Mouse (Mus musculus): ENCODE data around the gene N4bp1. TPM values are rescaled to one million over a fixed set of nuclear protein-coding genes. Genes with fewer than 3 reads are reported as not detected.

Gene N4bp1
- polyA plus RNA-seq, 1 experiment, result 7.4 TPM

GRCm38 (mm10) chr8:86882568-86883478, 2.2 kb downstream of the N4bp1 start:
- H3K4me1 ChIP-seq (ENCODE audit: control insufficient read depth, insufficient read depth, insufficient read length, low read length), result peaks cover 43% of the 10 kb centered on the region
- peak overlapping the region; percentile 99 for H3K4me3 ChIP-seq (ENCODE audit: insufficient read depth, low read depth, low read length)
- peak overlapping the region; percentile 78 for H3K27ac ChIP-seq (replicated peaks; ENCODE audit: low read depth, low read length)

- Histone ChIP-seq H3K27ac (replicated peaks; ENCODE audit: low read depth, low read length) (peak overlapping the region; percentile 52), H3K4me3 (ENCODE audit: insufficient read depth, low read depth, low read length) (peak overlapping the region; percentile 4; the same call in 1 of the 2 replicates), H3K4me1 (ENCODE audit: control insufficient read depth, insufficient read depth, insufficient read length, low read length) (peaks cover 42% of the 10 kb centered on the region)
Measured at GRCm38 (mm10) chr8:86881951-86882350, 3.1 kb downstream of the N4bp1 start.

GRCm38 (mm10) chr8:86881068-86881609, 3.9 kb downstream of the N4bp1 start:
- Histone ChIP-seq H3K4me3 (ENCODE audit: insufficient read depth, low read depth, low read length) (no peak overlapping the region; the same call in 1 of the 2 replicates), H3K4me1 (ENCODE audit: control insufficient read depth, insufficient read depth, insufficient read length, low read length) (peaks cover 46% of the 10 kb centered on the region), H3K27ac (replicated peaks; ENCODE audit: low read depth, low read length) (peak overlapping the region; percentile 52)

- Histone ChIP-seq H3K27ac (replicated peaks; ENCODE audit: low read depth, low read length) (no peak overlapping the region), H3K4me3 (ENCODE audit: insufficient read depth, low read depth, low read length) (no peak overlapping the region), H3K4me1 (ENCODE audit: control insufficient read depth, insufficient read depth, insufficient read length, low read length) (peaks cover 44% of the 10 kb centered on the region)
Measured at GRCm38 (mm10) chr8:86876831-86877230, 8.2 kb downstream of the N4bp1 start.

GRCm38 (mm10) chr8:86874055-86874454, 11.0 kb downstream of the N4bp1 start:
- Histone ChIP-seq H3K27ac (replicated peaks; ENCODE audit: low read depth, low read length) (no peak overlapping the region), H3K4me1 (ENCODE audit: control insufficient read depth, insufficient read depth, insufficient read length, low read length) (peaks cover 43% of the 10 kb centered on the region), H3K4me3 (ENCODE audit: insufficient read depth, low read depth, low read length) (no peak overlapping the region)

GRCm38 (mm10) chr8:86873151-86873550, 11.9 kb downstream of the N4bp1 start:
- H3K4me3 ChIP-seq (ENCODE audit: insufficient read depth, low read depth, low read length), result no peak overlapping the region
- peaks cover 45% of the 10 kb centered on the region for H3K4me1 ChIP-seq (ENCODE audit: control insufficient read depth, insufficient read depth, insufficient read length, low read length)
- H3K27ac ChIP-seq (replicated peaks; ENCODE audit: low read depth, low read length), result no peak overlapping the region

- H3K4me3 ChIP-seq (ENCODE audit: insufficient read depth, low read depth, low read length), result no peak overlapping the region
- peaks cover 49% of the 10 kb centered on the region for H3K4me1 ChIP-seq (ENCODE audit: control insufficient read depth, insufficient read depth, insufficient read length, low read length)
- peak overlapping the region; percentile 51 for H3K27ac ChIP-seq (replicated peaks; ENCODE audit: low read depth, low read length)
Measured at GRCm38 (mm10) chr8:86872097-86872815, 12.8 kb downstream of the N4bp1 start.

GRCm38 (mm10) chr8:86871421-86871820, 13.6 kb downstream of the N4bp1 start:
- Histone ChIP-seq H3K4me1 (ENCODE audit: control insufficient read depth, insufficient read depth, insufficient read length, low read length) (peaks cover 47% of the 10 kb centered on the region), H3K27ac (replicated peaks; ENCODE audit: low read depth, low read length) (peak overlapping the region; percentile 24; the same call in 1 of the 2 replicates), H3K4me3 (ENCODE audit: insufficient read depth, low read depth, low read length) (no peak overlapping the region)

GRCm38 (mm10) chr8:86870771-86871170, 14.3 kb downstream of the N4bp1 start:
- Histone ChIP-seq H3K27ac (replicated peaks; ENCODE audit: low read depth, low read length) (peak overlapping the region; percentile 24; the same call in 1 of the 2 replicates), H3K4me1 (ENCODE audit: control insufficient read depth, insufficient read depth, insufficient read length, low read length) (peaks cover 48% of the 10 kb centered on the region)

GRCm38 (mm10) chr8:86868041-86868440, 17.0 kb downstream of the N4bp1 start:
- Histone ChIP-seq H3K4me3 (ENCODE audit: insufficient read depth, low read depth, low read length) (no peak overlapping the region), H3K4me1 (ENCODE audit: control insufficient read depth, insufficient read depth, insufficient read length, low read length) (peaks cover 41% of the 10 kb centered on the region), H3K27ac (replicated peaks; ENCODE audit: low read depth, low read length) (no peak overlapping the region)

More at GRCm38 (mm10) chr8:86870771-86871170, 14.3 kb downstream of the N4bp1 start:
- H3K4me3 ChIP-seq (ENCODE audit: insufficient read depth, low read depth, low read length), result no peak overlapping the region

- Histone ChIP-seq H3K4me3 (ENCODE audit: insufficient read depth, low read depth, low read length) (no peak overlapping the region), H3K27ac (replicated peaks; ENCODE audit: low read depth, low read length) (no peak overlapping the region), H3K4me1 (ENCODE audit: control insufficient read depth, insufficient read depth, insufficient read length, low read length) (peaks cover 44% of the 10 kb centered on the region)
Measured at GRCm38 (mm10) chr8:86864764-86865163, 20.3 kb downstream of the N4bp1 start.

GRCm38 (mm10) chr8:86862837-86863236, 22.2 kb downstream of the N4bp1 start:
- Histone ChIP-seq H3K27ac (replicated peaks; ENCODE audit: low read depth, low read length) (no peak overlapping the region), H3K4me3 (ENCODE audit: insufficient read depth, low read depth, low read length) (no peak overlapping the region), H3K4me1 (ENCODE audit: control insufficient read depth, insufficient read depth, insufficient read length, low read length) (peaks cover 37% of the 10 kb centered on the region)

GRCm38 (mm10) chr8:86862155-86862816, 22.8 kb downstream of the N4bp1 start:
- no peak overlapping the region for H3K4me3 ChIP-seq (ENCODE audit: insufficient read depth, low read depth, low read length)
- no peak overlapping the region for H3K27ac ChIP-seq (replicated peaks; ENCODE audit: low read depth, low read length)
- H3K4me1 ChIP-seq (ENCODE audit: control insufficient read depth, insufficient read depth, insufficient read length, low read length), result peaks cover 35% of the 10 kb centered on the region

- peak overlapping the region; percentile 57 for H3K27ac ChIP-seq (replicated peaks; ENCODE audit: low read depth, low read length)
Measured at GRCm38 (mm10) chr8:86861516-86861915, 23.5 kb downstream of the N4bp1 start.

GRCm38 (mm10) chr8:86856248-86856647, 28.8 kb downstream of the N4bp1 start:
- H3K27ac ChIP-seq (replicated peaks; ENCODE audit: low read depth, low read length), result no peak overlapping the region
- no peak overlapping the region for H3K4me3 ChIP-seq (ENCODE audit: insufficient read depth, low read depth, low read length)
- H3K4me1 ChIP-seq (ENCODE audit: control insufficient read depth, insufficient read depth, insufficient read length, low read length), result peaks cover 32% of the 10 kb centered on the region

More at GRCm38 (mm10) chr8:86861516-86861915, 23.5 kb downstream of the N4bp1 start:
- Histone ChIP-seq H3K4me1 (ENCODE audit: control insufficient read depth, insufficient read depth, insufficient read length, low read length) (peaks cover 31% of the 10 kb centered on the region), H3K4me3 (ENCODE audit: insufficient read depth, low read depth, low read length) (no peak overlapping the region)
